Mouse (Mus musculus) liver, adult 2 months (tissue): ENCODE measurements around the gene Gm17087. TPM values are rescaled to one million over a fixed set of nuclear protein-coding genes. Genes with fewer than 3 reads are reported as not detected.

Source experiments
- DNase-seq: peaks from one replicate; pipeline ENCODE4 v3.0.0-alpha.2; 2011; ENCODE audit warnings: low read depth, low spot score; ENCODE audit errors: extremely low read depth
- H3K27ac ChIP-seq: fragments of 200-500 bp; replicated peaks from 2 replicates; pipeline ENCODE4 v1.5.1; 2012; ENCODE audit warnings: low read depth, mild to moderate bottlenecking, control low read depth, inconsistent platforms, low read length; ENCODE audit not compliant: insufficient read depth
- H3K27me3 ChIP-seq: fragments of 200-500 bp; 2 replicates; pipeline ENCODE4 v1.6.1; 2012; ENCODE audit warnings: mild to moderate bottlenecking, moderate library complexity, low read length, inconsistent platforms; ENCODE audit not compliant: control insufficient read depth, insufficient read depth
- H3K36me3 ChIP-seq: fragments of 200-500 bp; 2 replicates; pipeline ENCODE4 v1.6.1; 2012; ENCODE audit warnings: low read length, inconsistent platforms; ENCODE audit not compliant: control insufficient read depth, insufficient read depth
- H3K4me1 ChIP-seq: fragments of 200-500 bp; 2 replicates; pipeline ENCODE4 v1.6.1; 2011; ENCODE audit warnings: low read length; ENCODE audit not compliant: control insufficient read depth, insufficient read depth
- H3K4me3 ChIP-seq: fragments of 200-500 bp; 2 replicates; pipeline ENCODE4 v1.5.1; 2011; ENCODE audit warnings: low read depth, mild to moderate bottlenecking, control low read depth, low read length, moderate library complexity; ENCODE audit not compliant: insufficient read depth
- H3K79me2 ChIP-seq: fragments of 200-500 bp; 2 replicates; pipeline ENCODE4 v1.6.1; 2012; ENCODE audit warnings: inconsistent platforms, mild to moderate bottlenecking, low read length, moderate library complexity; ENCODE audit not compliant: control insufficient read depth, insufficient read depth
- H3K9ac ChIP-seq: fragments of 200-500 bp; 2 replicates; pipeline ENCODE4 v1.6.1; 2012; ENCODE audit warnings: low read depth, mild to moderate bottlenecking, control low read depth, inconsistent platforms, low read length
- CTCF ChIP-seq: fragments of 200-500 bp; IDR thresholded peaks from 2 replicates; pipeline ENCODE4 v1.5.1; 2011; ENCODE audit warnings: low read depth, low read length, control low read depth
- POLR2A ChIP-seq: fragments of 200-500 bp; IDR thresholded peaks from 2 replicates; pipeline ENCODE4 v1.6.1; 2011; ENCODE audit warnings: low read length, control low read depth; ENCODE audit not compliant: insufficient read depth; ENCODE audit errors: extremely low read depth
- WGBS: fragments of 180-500 bp; shearing (Covaris S2); methylation state at CpG from one replicate; pipeline ENCODE4 v1.1.7; 2018; 5-methylcytosine and 5-hydroxymethylcytosine counted together
- polyA plus RNA-seq: library from polyadenylated mRNA; depleted of rRNA; stranded (reverse); fragments of >200 nt; gene quantifications from 2 replicates; pipeline ENCODE4 v1.2.3, GENCODE M21; 2012
- total RNA-seq: library from RNA; depleted of rRNA; stranded (reverse); fragments of >200 nt; gene quantifications from 2 replicates; pipeline ENCODE4 v1.2.3, GENCODE M21; 2014

Gm17087 gene
- total and polyA plus RNA-seq, 2 experiments = not detected

- Histone ChIP-seq H3K4me3 (no peak overlapping the region), H3K9ac (no peak overlapping the region), H3K79me2 (no peaks in the 10 kb centered on the region), H3K36me3 (no peaks in the 10 kb centered on the region), H3K4me1 (no peaks in the 10 kb centered on the region), H3K27ac (no peak overlapping the region), H3K27me3 (no peaks in the 10 kb centered on the region)
- 69% methylated on average over 6 of the region's 6 CpGs for WGBS
- TF ChIP-seq CTCF = no peak
- TF ChIP-seq POLR2A = no peak
- no peak for DNase-seq
These were observed 30.2 kb downstream of the Gm17087 start for GRCm38 (mm10) chr17:8536522-8536921.

GRCm38 (mm10) chr17:8533828-8534227, 32.9 kb downstream of the Gm17087 start:
- H3K27me3 ChIP-seq = no peaks in the 10 kb centered on the region
- H3K9ac ChIP-seq = no peak overlapping the region
- WGBS = 45% methylated on average over 3 of the region's 3 CpGs
- H3K4me1 ChIP-seq = no peaks in the 10 kb centered on the region
- H3K36me3 ChIP-seq = no peaks in the 10 kb centered on the region
- DNase-seq = no peak
- H3K27ac ChIP-seq = no peak overlapping the region
- TF ChIP-seq POLR2A (no peak), CTCF (0 out of 2 replicates have a peak, but pooled peaks have one; percentile 18)
- H3K79me2 ChIP-seq = no peaks in the 10 kb centered on the region
- H3K4me3 ChIP-seq = no peak overlapping the region

GRCm38 (mm10) chr17:8532609-8533008, 34.1 kb downstream of the Gm17087 start:
- no peak overlapping the region for H3K9ac ChIP-seq
- no peaks in the 10 kb centered on the region for H3K36me3 ChIP-seq
- H3K27me3 ChIP-seq = no peaks in the 10 kb centered on the region
- 67% methylated on average over 4 of the region's 4 CpGs for WGBS
- no peak for DNase-seq
- H3K4me3 ChIP-seq = no peak overlapping the region
- H3K79me2 ChIP-seq = no peaks in the 10 kb centered on the region
- no peak for TF ChIP-seq POLR2A
- no peak overlapping the region for H3K27ac ChIP-seq
- no peaks in the 10 kb centered on the region for H3K4me1 ChIP-seq

GRCm38 (mm10) chr17:8528641-8529040, 38.1 kb downstream of the Gm17087 start:
- TF ChIP-seq CTCF (no peak), POLR2A (no peak)
- Histone ChIP-seq H3K4me1 (peaks cover 8% of the 10 kb centered on the region; the same call in 1 of the 2 replicates), H3K36me3 (no peaks in the 10 kb centered on the region), H3K4me3 (no peak overlapping the region), H3K79me2 (no peaks in the 10 kb centered on the region), H3K9ac (no peak overlapping the region), H3K27me3 (peaks cover 3% of the 10 kb centered on the region; the same call in 1 of the 2 replicates), H3K27ac (no peak overlapping the region)
- no peak for DNase-seq
- 73% methylated on average over 3 of the region's 3 CpGs for WGBS

- no peak for DNase-seq
- no peak overlapping the region for H3K9ac ChIP-seq
- peaks cover 3% of the 10 kb centered on the region; the same call in 1 of the 2 replicates for H3K27me3 ChIP-seq
- peaks cover 8% of the 10 kb centered on the region; the same call in 1 of the 2 replicates for H3K4me1 ChIP-seq
- TF ChIP-seq CTCF (no peak), POLR2A (no peak)
- 21% methylated on average over 9 of the region's 9 CpGs for WGBS
- no peaks in the 10 kb centered on the region for H3K36me3 ChIP-seq
- no peak overlapping the region for H3K27ac ChIP-seq
- no peak overlapping the region for H3K4me3 ChIP-seq
- H3K79me2 ChIP-seq = no peaks in the 10 kb centered on the region
These were observed 39.9 kb downstream of the Gm17087 start for GRCm38 (mm10) chr17:8526815-8527261.

- Histone ChIP-seq H3K27me3 (peaks cover 3% of the 10 kb centered on the region; the same call in 1 of the 2 replicates), H3K9ac (no peak overlapping the region), H3K27ac (no peak overlapping the region), H3K4me3 (no peak overlapping the region), H3K79me2 (no peaks in the 10 kb centered on the region), H3K4me1 (peaks cover 8% of the 10 kb centered on the region; the same call in 1 of the 2 replicates), H3K36me3 (no peaks in the 10 kb centered on the region)
- TF ChIP-seq CTCF (no peak), POLR2A (no peak)
- DNase-seq = no peak
- whole genome bisulfite sequencing = 5% methylated on average over 21 of the region's 21 CpGs
These were observed 40.6 kb downstream of the Gm17087 start for GRCm38 (mm10) chr17:8525971-8526740.
